Mouse (Mus musculus): ENCODE data around the gene Dspp. TPM values are rescaled to one million over a fixed set of nuclear protein-coding genes. Genes with fewer than 3 reads are reported as not detected.
A peak's percentile ranks its signal among the peaks of the same experiment; 100 is the strongest.

Dspp gene
- polyA plus RNA-seq, 1 experiment from 2014 or later: not detected

DNA sequence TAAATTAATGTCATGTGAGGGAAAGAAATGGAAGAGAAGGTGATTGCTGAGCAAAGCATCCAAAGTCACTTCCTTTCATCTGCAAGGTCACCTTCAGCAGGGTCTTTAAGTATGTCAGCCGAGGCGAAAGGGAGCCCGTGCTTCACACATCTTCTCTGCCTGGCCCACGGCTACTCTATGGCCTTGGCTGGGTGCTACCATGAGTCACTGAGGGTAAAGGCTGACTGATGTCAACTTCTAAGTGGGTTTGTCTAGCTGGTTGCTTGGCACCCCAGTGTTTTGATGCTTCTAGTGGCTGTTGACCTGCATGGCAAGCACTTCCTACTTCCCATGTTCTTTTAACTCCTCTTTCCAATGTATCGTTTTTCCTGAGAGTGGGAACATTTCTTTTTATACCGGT is 20.3 kb upstream of the Dspp start:
- Histone ChIP-seq H3K27me3 (no peaks in the 10 kb centered on the region), H3K4me1 (no peaks in the 10 kb centered on the region), H3K36me3 (no peaks in the 10 kb centered on the region), H3K9me3 (replicated peaks) (no peaks in the 10 kb centered on the region), H3K9ac (no peak overlapping the region), H3K4me2 (no peak overlapping the region), H3K4me3 (replicated peaks) (no peak overlapping the region), H3K27ac (no peak overlapping the region)
- ATAC-seq (replicated peaks; ENCODE audit: low FRiP score): no peak
- WGBS: 90% methylated on average over 6 of the region's 6 CpGs

DNA sequence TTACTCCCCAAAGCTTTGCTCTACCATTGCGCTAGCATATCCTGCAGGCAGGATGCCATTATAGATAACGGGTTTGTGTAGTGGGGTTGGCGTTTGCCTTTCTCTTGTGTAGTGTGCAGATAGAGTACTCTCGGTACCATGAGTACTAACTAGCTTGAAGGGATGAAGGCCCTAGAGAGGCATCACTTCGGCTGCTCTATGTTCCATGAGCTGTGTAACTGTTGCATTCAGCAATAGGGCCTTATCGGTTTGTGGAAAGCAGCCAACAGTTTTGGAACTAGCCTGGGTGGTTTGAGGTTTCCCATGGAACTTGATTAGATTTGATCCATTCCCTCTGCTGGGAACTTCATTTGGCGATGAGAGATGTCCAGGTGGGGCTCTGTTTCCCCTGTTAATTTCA is 12.8 kb upstream of the Dspp start:
- H3K4me2 ChIP-seq: no peak overlapping the region
- no peaks in the 10 kb centered on the region for H3K36me3 ChIP-seq
- no peak for ATAC-seq (replicated peaks; ENCODE audit: low FRiP score)
- WGBS: 86% methylated on average over 7 of the region's 7 CpGs
- no peak overlapping the region for H3K27ac ChIP-seq
- H3K4me3 ChIP-seq (replicated peaks): no peak overlapping the region
- no peaks in the 10 kb centered on the region for H3K9me3 ChIP-seq (replicated peaks)
- H3K9ac ChIP-seq: no peak overlapping the region
- H3K27me3 ChIP-seq: no peaks in the 10 kb centered on the region
- no peaks in the 10 kb centered on the region for H3K4me1 ChIP-seq

DNA sequence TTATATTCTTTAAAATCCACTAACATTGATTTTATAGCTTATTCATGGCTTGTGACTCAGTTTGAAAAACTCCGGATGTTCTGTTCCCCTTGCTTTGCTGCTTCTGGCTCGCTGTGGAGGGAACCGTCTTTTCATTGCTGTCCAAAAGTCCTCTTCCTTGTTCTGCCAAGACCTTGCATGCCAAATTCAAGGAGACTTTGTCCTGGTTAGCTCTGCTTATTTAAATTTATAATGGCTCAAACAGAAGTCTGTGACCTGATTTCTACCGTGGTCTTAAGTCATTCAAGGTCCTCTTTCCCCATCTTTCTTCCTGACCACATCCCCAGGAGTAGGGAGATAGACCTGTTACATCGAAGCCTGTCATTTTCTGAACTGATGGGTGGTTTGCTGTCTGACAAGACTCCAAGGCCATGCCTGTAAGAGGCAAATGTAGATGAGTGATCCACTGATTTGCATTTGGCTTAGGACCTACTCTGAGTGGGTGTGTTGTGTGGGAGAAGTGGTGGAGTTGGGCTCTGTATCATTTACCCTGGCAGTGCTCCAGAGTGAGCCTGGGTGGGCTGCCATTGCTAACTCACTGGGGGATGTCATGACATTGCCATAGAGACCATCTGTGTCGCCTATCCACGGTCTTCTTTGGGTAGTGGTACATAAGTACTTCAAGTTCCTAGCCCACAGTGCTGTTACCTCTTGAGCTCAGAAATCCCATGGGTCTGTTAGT is 12.0 kb upstream of the Dspp start:
- Histone ChIP-seq H3K4me1 (no peaks in the 10 kb centered on the region), H3K27ac (no peak overlapping the region), H3K9ac (no peak overlapping the region), H3K36me3 (no peaks in the 10 kb centered on the region), H3K4me2 (no peak overlapping the region), H3K4me3 (replicated peaks) (no peak overlapping the region), H3K9me3 (replicated peaks) (no peaks in the 10 kb centered on the region), H3K27me3 (no peaks in the 10 kb centered on the region)
- whole genome bisulfite sequencing: 78% methylated on average over 7 of the region's 7 CpGs
- peak; percentile 52; the same call in 1 of the 2 replicates for ATAC-seq (replicated peaks; ENCODE audit: low FRiP score)

DNA sequence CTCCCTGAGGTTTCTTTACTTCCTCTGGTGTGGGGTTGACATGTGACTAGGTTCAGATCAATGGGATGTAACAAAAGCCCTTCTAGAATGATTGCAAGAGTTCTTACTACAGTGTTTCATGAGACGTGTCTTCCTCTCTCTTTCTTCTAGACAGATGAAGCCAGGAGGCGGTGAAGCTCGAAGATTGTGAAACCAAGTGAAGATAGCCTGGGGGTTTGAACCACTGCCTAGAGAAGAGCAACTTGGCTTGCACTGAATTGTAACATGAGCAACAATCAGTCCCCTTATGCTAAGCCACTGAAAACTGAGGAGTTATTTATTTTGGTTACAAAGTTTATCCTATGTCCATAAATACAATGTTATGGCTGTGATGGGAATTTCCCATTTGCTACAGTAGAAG is 9.9 kb upstream of the Dspp start:
- ATAC-seq (replicated peaks; ENCODE audit: low FRiP score): no peak
- no peak overlapping the region for H3K9ac ChIP-seq
- H3K4me3 ChIP-seq (replicated peaks): no peak overlapping the region
- no peaks in the 10 kb centered on the region for H3K9me3 ChIP-seq (replicated peaks)
- H3K27me3 ChIP-seq: no peaks in the 10 kb centered on the region
- H3K36me3 ChIP-seq: no peaks in the 10 kb centered on the region
- no peaks in the 10 kb centered on the region for H3K4me1 ChIP-seq
- 69% methylated on average over 3 of the region's 3 CpGs for WGBS
- no peak overlapping the region for H3K4me2 ChIP-seq
- no peak overlapping the region for H3K27ac ChIP-seq

DNA sequence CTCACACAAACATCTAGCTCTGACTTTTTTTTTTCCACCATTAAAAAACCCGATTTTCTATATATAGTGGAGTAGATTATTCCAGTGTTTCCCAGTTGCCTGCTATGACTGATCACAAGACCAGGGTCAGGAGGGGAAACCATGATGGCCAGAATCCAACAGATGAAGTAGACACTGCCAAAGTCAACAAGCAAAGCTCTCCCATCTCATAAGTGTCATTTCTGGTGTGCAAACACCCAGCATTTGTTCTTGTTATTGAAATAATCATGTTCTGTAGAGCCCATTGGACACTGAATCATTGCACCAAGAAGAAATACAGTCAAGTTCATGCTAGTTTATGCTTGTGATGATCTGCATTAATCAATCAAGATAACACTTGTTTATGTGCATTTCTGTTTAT is 9.1 kb upstream of the Dspp start:
- H3K4me1 ChIP-seq: no peaks in the 10 kb centered on the region
- no peaks in the 10 kb centered on the region for H3K9me3 ChIP-seq (replicated peaks)
- 59% methylated on average over 1 of the region's 1 CpGs for WGBS
- no peak overlapping the region for H3K27ac ChIP-seq
- H3K4me3 ChIP-seq (replicated peaks): no peak overlapping the region
- H3K27me3 ChIP-seq: no peaks in the 10 kb centered on the region
- ATAC-seq (replicated peaks; ENCODE audit: low FRiP score): peak; percentile 66; the same call in 1 of the 2 replicates
- H3K36me3 ChIP-seq: no peaks in the 10 kb centered on the region
- no peak overlapping the region for H3K4me2 ChIP-seq
- no peak overlapping the region for H3K9ac ChIP-seq

DNA sequence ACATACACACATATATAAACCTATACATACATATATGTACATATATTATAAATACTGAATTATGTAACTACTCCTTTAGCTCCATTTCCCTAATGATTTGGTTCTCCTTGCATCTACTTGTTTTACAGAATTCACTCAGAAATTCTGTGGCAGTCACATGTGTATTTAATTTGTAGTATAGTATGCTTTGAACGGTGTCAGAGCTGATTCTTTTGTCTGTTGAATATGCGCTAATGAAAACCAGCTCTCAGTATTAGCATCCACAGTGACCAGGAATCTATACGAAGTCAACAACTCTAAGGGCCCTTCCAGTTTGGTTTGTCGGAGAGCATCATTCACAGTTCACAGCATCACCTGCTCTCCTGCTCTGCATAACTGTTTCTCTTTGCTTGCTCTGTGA is 7.0 kb upstream of the Dspp start:
- H3K27me3 ChIP-seq: no peaks in the 10 kb centered on the region
- H3K4me1 ChIP-seq: no peaks in the 10 kb centered on the region
- 92% methylated on average over 4 of the region's 4 CpGs for WGBS
- ATAC-seq (replicated peaks; ENCODE audit: low FRiP score): no peak
- H3K36me3 ChIP-seq: no peaks in the 10 kb centered on the region
- H3K27ac ChIP-seq: no peak overlapping the region
- H3K4me2 ChIP-seq: no peak overlapping the region
- no peaks in the 10 kb centered on the region for H3K9me3 ChIP-seq (replicated peaks)
- no peak overlapping the region for H3K4me3 ChIP-seq (replicated peaks)
- H3K9ac ChIP-seq: no peak overlapping the region

DNA sequence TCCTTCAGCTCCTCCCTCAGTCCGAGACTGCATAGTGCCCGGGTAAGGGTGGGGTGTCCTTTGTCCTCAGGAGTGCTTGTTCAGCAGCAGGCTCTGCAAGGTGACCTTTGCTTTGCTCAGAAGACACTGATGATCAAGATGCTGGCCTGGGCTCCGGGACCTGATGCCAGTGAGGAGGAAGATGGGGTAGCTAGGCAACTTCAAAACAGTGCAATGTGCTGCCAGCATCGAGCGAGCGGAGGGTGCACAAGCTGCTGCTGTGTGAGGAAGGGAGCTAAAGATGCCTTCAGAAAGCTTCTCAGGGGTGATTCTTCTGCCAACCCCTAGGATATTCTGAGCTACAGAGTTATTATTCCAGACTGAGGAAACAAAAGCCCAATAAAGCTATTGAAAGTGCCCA is 2.6 kb downstream of the Dspp start:
- no peaks in the 10 kb centered on the region for H3K9me3 ChIP-seq (replicated peaks)
- no peak for ATAC-seq (replicated peaks; ENCODE audit: low FRiP score)
- no peak overlapping the region for H3K27ac ChIP-seq
- no peak overlapping the region for H3K4me3 ChIP-seq (replicated peaks)
- no peaks in the 10 kb centered on the region for H3K27me3 ChIP-seq
- H3K9ac ChIP-seq: no peak overlapping the region
- no peaks in the 10 kb centered on the region for H3K36me3 ChIP-seq
- H3K4me2 ChIP-seq: no peak overlapping the region
- no peaks in the 10 kb centered on the region for H3K4me1 ChIP-seq
- 86% methylated on average over 6 of the region's 6 CpGs for WGBS

DNA sequence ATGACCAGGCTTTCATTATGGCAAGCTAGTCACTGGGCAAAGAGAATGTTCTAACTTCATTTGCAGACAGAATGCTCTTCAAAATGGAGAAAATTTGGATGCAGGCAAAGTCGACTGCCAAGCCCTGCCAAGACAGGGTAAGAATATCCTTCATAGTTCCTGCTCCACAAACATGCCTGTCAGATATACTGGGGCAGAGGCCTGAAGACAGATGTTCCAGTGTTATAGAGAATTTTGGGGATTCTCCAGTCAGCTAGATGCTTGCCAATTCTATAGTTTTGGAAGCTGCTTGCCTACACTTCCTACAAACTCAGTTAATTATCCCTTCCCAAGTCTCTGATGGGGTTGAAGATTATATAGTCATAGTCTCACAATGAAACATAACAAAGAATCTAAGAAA is 13.2 kb downstream of the Dspp start:
- Histone ChIP-seq H3K9me3 (replicated peaks) (0 out of 2 replicates have a peak, but pooled peaks cover 7% of the 10 kb centered on the region), H3K27ac (no peak overlapping the region), H3K36me3 (no peaks in the 10 kb centered on the region), H3K4me3 (replicated peaks) (no peak overlapping the region), H3K4me1 (no peaks in the 10 kb centered on the region), H3K4me2 (no peak overlapping the region), H3K9ac (no peak overlapping the region), H3K27me3 (no peaks in the 10 kb centered on the region)
- ATAC-seq (replicated peaks; ENCODE audit: low FRiP score): no peak
- 79% methylated on average over 1 of the region's 1 CpGs for whole genome bisulfite sequencing

DNA sequence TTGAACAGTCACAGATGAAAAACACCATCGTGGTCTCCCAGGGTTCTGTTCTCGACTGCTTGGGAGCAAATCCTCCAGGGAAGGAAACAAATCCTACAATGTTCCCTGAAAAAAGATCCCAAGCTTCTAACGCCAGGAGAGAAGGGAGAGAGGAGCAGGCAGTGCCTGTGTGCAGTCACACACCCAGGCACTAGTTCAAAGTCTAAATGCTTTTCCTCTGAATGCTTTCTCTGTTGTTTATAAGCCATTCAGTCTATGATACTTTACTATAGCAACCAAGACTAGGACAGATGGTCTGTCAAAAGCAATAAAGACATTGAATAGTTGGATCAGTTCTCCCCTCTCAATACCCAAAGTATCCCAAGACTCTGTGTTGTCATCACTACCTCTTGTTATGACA is 16.8 kb downstream of the Dspp start:
- 79% methylated on average over 3 of the region's 3 CpGs for WGBS
- Histone ChIP-seq H3K27ac (no peak overlapping the region), H3K9me3 (replicated peaks) (no peaks in the 10 kb centered on the region), H3K4me2 (no peak overlapping the region), H3K27me3 (no peaks in the 10 kb centered on the region), H3K36me3 (no peaks in the 10 kb centered on the region), H3K4me1 (no peaks in the 10 kb centered on the region), H3K9ac (no peak overlapping the region), H3K4me3 (replicated peaks) (no peak overlapping the region)
- ATAC-seq (replicated peaks; ENCODE audit: low FRiP score): no peak

DNA sequence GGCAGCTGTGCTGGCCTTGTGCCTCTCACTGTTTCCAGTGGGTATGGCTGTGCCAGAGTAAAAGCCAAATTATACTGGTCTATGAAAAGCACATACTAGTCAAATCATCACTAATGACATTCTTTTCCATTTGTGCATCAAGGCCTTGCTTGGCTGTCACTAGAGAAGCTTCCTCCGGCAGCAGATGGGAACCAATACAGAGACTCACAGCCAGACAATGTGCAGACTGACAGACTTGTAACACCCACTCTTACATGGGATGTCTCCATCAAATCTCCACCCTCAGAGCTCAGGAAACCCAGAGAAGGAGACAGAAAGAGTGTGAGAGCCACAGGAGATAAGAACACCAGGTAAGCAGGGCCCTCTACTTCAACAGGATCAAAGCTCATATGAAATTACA is 24.6 kb downstream of the Dspp start:
- Histone ChIP-seq H3K27me3 (no peaks in the 10 kb centered on the region), H3K9ac (no peak overlapping the region), H3K36me3 (no peaks in the 10 kb centered on the region), H3K4me3 (replicated peaks) (no peak overlapping the region), H3K4me1 (no peaks in the 10 kb centered on the region), H3K9me3 (replicated peaks) (no peaks in the 10 kb centered on the region), H3K4me2 (no peak overlapping the region), H3K27ac (no peak overlapping the region)
- no peak for ATAC-seq (replicated peaks; ENCODE audit: low FRiP score)
- 96% methylated on average over 1 of the region's 1 CpGs for WGBS

DNA sequence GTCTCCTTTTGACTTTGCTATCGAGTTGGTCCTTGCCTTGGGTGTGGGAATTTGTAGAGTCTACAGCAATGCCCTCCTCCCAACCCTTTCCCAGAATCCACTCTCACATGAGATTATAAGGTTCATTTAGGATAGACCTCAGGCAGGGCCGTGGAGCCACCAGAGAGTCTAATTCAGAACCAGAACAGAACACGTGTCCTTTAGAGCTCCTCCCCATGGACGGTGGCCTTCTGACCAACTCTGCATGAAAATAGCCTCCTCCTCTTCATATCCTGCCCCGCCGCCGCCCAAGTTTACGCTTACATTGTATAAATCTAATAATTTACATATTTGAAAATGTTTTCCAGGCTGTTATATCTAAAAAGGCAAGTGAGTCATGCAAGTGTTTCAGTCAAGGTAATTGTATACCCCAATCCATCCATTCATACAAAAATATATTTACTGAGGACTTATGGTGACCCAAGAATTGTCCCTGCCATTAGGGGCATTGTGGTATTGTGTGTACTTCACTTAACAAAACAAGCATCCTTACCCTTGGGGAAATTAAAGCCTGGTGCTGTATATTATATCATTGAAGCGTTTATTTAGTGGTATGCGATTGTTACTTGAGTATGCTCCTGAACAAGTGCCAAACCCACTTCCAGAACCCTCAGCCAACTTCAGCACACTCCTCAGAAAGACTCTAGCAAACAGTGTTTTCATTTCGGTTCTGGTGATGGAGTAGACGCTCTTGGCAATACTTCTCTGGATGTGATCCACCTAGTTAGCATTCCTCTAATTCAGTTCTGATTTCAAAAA is 30.8 kb downstream of the Dspp start:
- H3K4me2 ChIP-seq: no peak overlapping the region
- no peaks in the 10 kb centered on the region for H3K36me3 ChIP-seq
- 89% methylated on average over 12 of the region's 12 CpGs for WGBS
- no peak overlapping the region for H3K9ac ChIP-seq
- no peak overlapping the region for H3K4me3 ChIP-seq (replicated peaks)
- no peaks in the 10 kb centered on the region for H3K27me3 ChIP-seq
- no peaks in the 10 kb centered on the region for H3K9me3 ChIP-seq (replicated peaks)
- ATAC-seq (replicated peaks; ENCODE audit: low FRiP score): no peak
- H3K27ac ChIP-seq: no peak overlapping the region
- no peaks in the 10 kb centered on the region for H3K4me1 ChIP-seq

DNA sequence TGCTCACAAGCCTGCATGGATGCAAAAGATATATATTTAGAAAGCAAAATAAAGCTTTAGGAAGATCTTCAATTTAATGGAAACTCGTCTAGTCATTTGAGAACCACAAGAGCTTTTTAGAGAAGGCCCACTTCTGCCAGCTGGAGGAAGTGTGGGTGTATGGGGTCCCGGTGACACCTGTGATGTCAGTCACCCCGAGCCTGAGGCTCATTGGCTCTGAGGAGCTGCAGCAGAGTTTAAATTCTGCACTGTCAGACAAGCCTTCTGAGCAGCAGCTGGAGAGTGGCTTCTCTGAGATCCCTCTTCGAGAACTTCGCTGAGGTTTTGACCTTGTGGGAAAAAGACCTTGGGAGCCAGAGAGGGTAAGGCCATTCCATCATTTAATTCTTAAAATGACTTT is 31.8 kb downstream of the Dspp start, which contains the start of gene Dmp1:
Gene Dmp1, plus strand, starts transcription at position 263 of the 400 bp plus-strand sequence.
- H3K27ac ChIP-seq: no peak within 1 kb of the TSS
- H3K36me3 ChIP-seq: no peaks in the 10 kb centered on the region
- H3K4me2 ChIP-seq: no peak within 1 kb of the TSS
- H3K9me3 ChIP-seq (replicated peaks): no peaks in the 10 kb centered on the region
- H3K4me1 ChIP-seq: no peaks in the 10 kb centered on the region
- WGBS: 63% methylated on average over 5 of the region's 5 CpGs
- no peak within 1 kb of the TSS for H3K4me3 ChIP-seq (replicated peaks)
- no peak within 1 kb of the TSS for H3K9ac ChIP-seq
- no peaks in the 10 kb centered on the region for H3K27me3 ChIP-seq
- no peak for ATAC-seq (replicated peaks; ENCODE audit: low FRiP score)
